Mouse (Mus musculus) heart, embryonic 15.5 days (tissue): ENCODE measurements around the gene Dapk1. TPM values are rescaled to one million over a fixed set of nuclear protein-coding genes. Genes with fewer than 3 reads are reported as not detected.

Source experiments
- ATAC-seq: fragments of 200-750 bp; cut with Nextera tagmentation; replicated peaks from 2 replicates; pipeline ENCODE4 v1.8.0; 2017; ENCODE audit warnings: low read depth, moderate TSS enrichment; ENCODE audit not compliant: insufficient number of reproducible peaks, insufficient read depth, low FRiP score
- H3K27ac ChIP-seq: fragments of 300-500 bp; sonication (generic); 2 replicates; pipeline ENCODE4 v1.5.1; 2015; ENCODE audit warnings: mild to moderate bottlenecking, inconsistent platforms
- H3K27me3 ChIP-seq: fragments of 300-500 bp; sonication (generic); 2 replicates; pipeline ENCODE4 v1.6.1; 2015; ENCODE audit warnings: inconsistent platforms
- H3K36me3 ChIP-seq: fragments of 300-500 bp; sonication (generic); 2 replicates; pipeline ENCODE4 v1.6.1; 2015; ENCODE audit warnings: mild to moderate bottlenecking, inconsistent platforms
- H3K4me1 ChIP-seq: fragments of 300-500 bp; sonication (generic); replicated peaks from 2 replicates; pipeline ENCODE4 v1.6.1; 2015; ENCODE audit warnings: inconsistent platforms
- H3K4me2 ChIP-seq: fragments of 300-500 bp; sonication (generic); 2 replicates; pipeline ENCODE4 v1.6.1; 2015; ENCODE audit warnings: inconsistent platforms, mild to moderate bottlenecking, moderate library complexity
- H3K4me3 ChIP-seq: fragments of 300-500 bp; sonication (generic); 2 replicates; pipeline ENCODE4 v1.5.1; 2015; ENCODE audit warnings: mild to moderate bottlenecking, inconsistent platforms
- H3K9ac ChIP-seq: fragments of 300-500 bp; sonication (generic); 2 replicates; pipeline ENCODE4 v1.6.1; 2015; ENCODE audit warnings: mild to moderate bottlenecking, inconsistent platforms
- H3K9me3 ChIP-seq: fragments of 300-500 bp; sonication (generic); replicated peaks from 2 replicates; pipeline ENCODE4 v1.6.1; 2016; ENCODE audit warnings: inconsistent platforms
- WGBS: fragments of 180-500 bp; shearing (Covaris S2); methylation state at CpG from one replicate; pipeline ENCODE4 v1.1.7; 2015; ENCODE audit warnings: mixed read lengths; 5-methylcytosine and 5-hydroxymethylcytosine counted together
- polyA plus RNA-seq: library from polyadenylated mRNA; unstranded; fragments of >200 nt; fragmentation: Nextera tagmentation; extraction: Ambion mirVana; gene quantifications from 2 replicates; pipeline ENCODE4 v1.2.1, GENCODE M21; 2015

Dapk1 gene
- polyA plus RNA-seq, 1 experiment from 2014 or later = 7.6 TPM

DNA sequence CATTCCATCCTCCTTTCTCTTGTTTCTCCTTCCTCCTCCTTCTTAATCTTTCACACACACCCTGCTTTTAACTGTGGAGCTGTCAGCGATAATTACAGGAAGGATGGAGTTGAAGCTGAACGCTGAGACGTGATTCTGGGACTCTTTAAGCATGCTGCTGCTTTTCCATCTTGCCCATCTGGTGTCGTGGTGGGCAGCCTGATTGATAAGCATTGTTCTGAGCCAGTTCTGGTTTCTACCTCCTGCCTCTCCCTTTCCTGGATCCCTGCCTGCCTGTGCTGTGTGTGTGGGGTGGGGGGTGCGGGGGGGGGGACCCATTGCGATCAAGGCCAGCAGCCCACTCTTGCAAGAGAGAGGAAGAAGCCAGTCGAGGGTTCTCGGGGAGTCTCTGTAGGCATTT is 95.0 kb downstream of the Dapk1 start:
- Histone ChIP-seq H3K27me3 (no peaks in the 10 kb centered on the region), H3K4me1 (peaks cover 3% of the 10 kb centered on the region; the same call in 1 of the 2 replicates), H3K27ac (no peak overlapping the region), H3K4me2 (no peak overlapping the region), H3K9me3 (no peaks in the 10 kb centered on the region), H3K9ac (no peak overlapping the region), H3K4me3 (no peak overlapping the region), H3K36me3 (no peaks in the 10 kb centered on the region)
- 54% methylated on average over 8 of the region's 8 CpGs for WGBS
- no peak for ATAC-seq

DNA sequence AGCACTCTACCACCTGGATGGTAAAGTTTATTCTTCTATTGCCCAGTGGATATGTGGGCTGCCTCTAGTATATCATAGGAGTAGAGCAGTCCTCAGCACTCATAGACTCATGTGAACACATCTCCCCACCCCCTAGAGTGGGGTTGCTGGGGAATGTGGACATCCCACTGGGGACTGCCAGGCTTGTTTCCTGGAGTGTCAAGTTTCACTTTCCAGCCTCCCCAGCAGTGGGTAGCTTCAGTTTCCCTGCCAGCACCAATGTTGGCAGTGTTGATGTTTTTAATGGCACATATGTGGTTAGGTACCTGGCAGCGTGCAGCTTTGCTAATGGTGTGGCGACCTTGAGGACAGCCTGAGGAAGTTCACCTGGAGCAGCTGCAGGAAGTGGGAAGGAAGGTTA is 96.3 kb downstream of the Dapk1 start:
- Histone ChIP-seq H3K27me3 (no peaks in the 10 kb centered on the region), H3K27ac (no peak overlapping the region), H3K9me3 (no peaks in the 10 kb centered on the region), H3K4me1 (peaks cover 3% of the 10 kb centered on the region; the same call in 1 of the 2 replicates), H3K36me3 (no peaks in the 10 kb centered on the region), H3K9ac (no peak overlapping the region), H3K4me2 (no peak overlapping the region), H3K4me3 (no peak overlapping the region)
- no peak for ATAC-seq
- WGBS = 74% methylated on average over 2 of the region's 2 CpGs

- H3K27ac ChIP-seq = no peak overlapping the region
- no peaks in the 10 kb centered on the region for H3K36me3 ChIP-seq
- H3K27me3 ChIP-seq = no peaks in the 10 kb centered on the region
- H3K4me2 ChIP-seq = no peak overlapping the region
- whole genome bisulfite sequencing = 81% methylated on average over 12 of the region's 12 CpGs
- peaks cover 2% of the 10 kb centered on the region; the same call in 1 of the 2 replicates for H3K4me1 ChIP-seq
- no peak overlapping the region for H3K9ac ChIP-seq
- H3K9me3 ChIP-seq = no peaks in the 10 kb centered on the region
- H3K4me3 ChIP-seq = no peak overlapping the region
- no peak for ATAC-seq
These were observed 100.0 kb downstream of the Dapk1 start for GRCm38 (mm10) chr13:60701671-60702171.

DNA sequence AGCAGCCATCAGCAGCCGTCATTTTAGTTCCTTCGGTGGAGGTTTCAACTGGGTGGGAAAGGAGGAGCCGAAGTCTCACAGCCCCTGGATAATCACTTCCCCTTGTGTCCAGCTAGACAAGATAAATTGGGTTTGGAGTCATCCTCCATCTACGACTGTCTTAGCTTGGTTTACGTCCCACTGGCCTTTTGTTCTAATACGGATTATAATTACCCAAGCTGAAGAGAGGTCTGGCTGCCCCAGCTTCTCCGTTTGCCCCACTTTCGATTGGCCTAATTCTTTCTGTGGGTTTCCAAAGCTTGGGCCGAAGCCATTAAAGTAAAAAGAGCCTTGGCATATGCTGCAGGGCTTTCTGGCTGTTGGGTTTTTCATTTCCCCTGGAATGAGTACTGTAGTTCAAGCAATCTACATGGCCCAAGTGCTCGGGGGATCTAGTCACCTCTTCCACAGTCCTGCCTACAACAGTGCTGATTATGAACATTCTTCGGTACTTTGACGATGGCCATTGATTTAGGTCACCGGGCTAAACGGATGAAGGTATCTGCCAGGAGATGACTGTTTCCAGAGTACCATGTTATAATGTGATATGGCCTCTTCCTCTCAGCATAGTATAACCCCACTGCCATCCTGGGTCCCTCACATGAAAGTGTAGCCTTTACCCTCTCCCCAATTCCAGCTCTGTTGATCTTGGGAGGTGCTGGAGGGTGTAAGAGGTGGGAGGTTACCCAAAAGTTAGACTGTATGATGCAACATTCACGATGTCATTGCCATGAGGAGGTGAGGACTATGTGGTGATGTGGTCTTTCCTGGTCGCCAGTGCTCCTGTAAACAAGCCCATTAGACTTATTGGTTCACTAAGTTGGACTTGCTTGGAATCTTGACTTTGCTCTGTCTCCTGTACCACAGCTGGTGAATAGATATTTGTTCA is 106.1 kb downstream of the Dapk1 start:
- Histone ChIP-seq H3K9ac (no peak overlapping the region), H3K4me2 (no peak overlapping the region), H3K9me3 (no peaks in the 10 kb centered on the region), H3K4me3 (no peak overlapping the region), H3K27ac (no peak overlapping the region), H3K27me3 (no peaks in the 10 kb centered on the region), H3K36me3 (no peaks in the 10 kb centered on the region), H3K4me1 (0 out of 2 replicates have a peak, but pooled peaks cover 2% of the 10 kb centered on the region)
- 79% methylated on average over 16 of the region's 16 CpGs for WGBS
- no peak for ATAC-seq

- no peaks in the 10 kb centered on the region for H3K36me3 ChIP-seq
- H3K9me3 ChIP-seq = no peaks in the 10 kb centered on the region
- ATAC-seq = no peak
- H3K4me1 ChIP-seq = 0 out of 2 replicates have a peak, but pooled peaks cover 2% of the 10 kb centered on the region
- no peak overlapping the region for H3K9ac ChIP-seq
- 71% methylated on average over 6 of the region's 6 CpGs for WGBS
- H3K4me2 ChIP-seq = no peak overlapping the region
- no peaks in the 10 kb centered on the region for H3K27me3 ChIP-seq
- H3K27ac ChIP-seq = no peak overlapping the region
- no peak overlapping the region for H3K4me3 ChIP-seq
These were observed 107.4 kb downstream of the Dapk1 start for GRCm38 (mm10) chr13:60709136-60709535.

GRCm38 (mm10) chr13:60710963-60711362 is 109.2 kb downstream of the Dapk1 start:
- 0 out of 2 replicates have a peak, but pooled peaks cover 2% of the 10 kb centered on the region for H3K4me1 ChIP-seq
- no peak overlapping the region for H3K9ac ChIP-seq
- H3K4me3 ChIP-seq = no peak overlapping the region
- H3K36me3 ChIP-seq = no peaks in the 10 kb centered on the region
- ATAC-seq = no peak
- H3K27me3 ChIP-seq = no peaks in the 10 kb centered on the region
- no peak overlapping the region for H3K27ac ChIP-seq
- WGBS = 82% methylated on average over 3 of the region's 3 CpGs
- H3K9me3 ChIP-seq = no peaks in the 10 kb centered on the region
- H3K4me2 ChIP-seq = no peak overlapping the region

GRCm38 (mm10) chr13:60713537-60713936 is 111.8 kb downstream of the Dapk1 start:
- ATAC-seq = no peak
- no peaks in the 10 kb centered on the region for H3K9me3 ChIP-seq
- H3K9ac ChIP-seq = no peak overlapping the region
- no peak overlapping the region for H3K4me3 ChIP-seq
- WGBS = 88% methylated on average over 4 of the region's 4 CpGs
- H3K27ac ChIP-seq = no peak overlapping the region
- no peak overlapping the region for H3K4me2 ChIP-seq
- no peaks in the 10 kb centered on the region for H3K27me3 ChIP-seq
- peaks cover 5% of the 10 kb centered on the region; the same call in 1 of the 2 replicates for H3K4me1 ChIP-seq
- no peaks in the 10 kb centered on the region for H3K36me3 ChIP-seq

GRCm38 (mm10) chr13:60716107-60716506 is 114.4 kb downstream of the Dapk1 start:
- WGBS = 50% methylated on average over 3 of the region's 3 CpGs
- H3K9ac ChIP-seq = no peak overlapping the region
- no peak overlapping the region for H3K4me3 ChIP-seq
- H3K9me3 ChIP-seq = no peaks in the 10 kb centered on the region
- H3K4me1 ChIP-seq = peaks cover 5% of the 10 kb centered on the region; the same call in 1 of the 2 replicates
- H3K27me3 ChIP-seq = no peaks in the 10 kb centered on the region
- no peaks in the 10 kb centered on the region; the same call in 1 of the 2 replicates for H3K36me3 ChIP-seq
- no peak overlapping the region for H3K4me2 ChIP-seq
- H3K27ac ChIP-seq = no peak overlapping the region
- no peak for ATAC-seq

GRCm38 (mm10) chr13:60717421-60717820 is 115.7 kb downstream of the Dapk1 start:
- 64% methylated on average over 10 of the region's 10 CpGs for WGBS
- H3K4me3 ChIP-seq = no peak overlapping the region

DNA sequence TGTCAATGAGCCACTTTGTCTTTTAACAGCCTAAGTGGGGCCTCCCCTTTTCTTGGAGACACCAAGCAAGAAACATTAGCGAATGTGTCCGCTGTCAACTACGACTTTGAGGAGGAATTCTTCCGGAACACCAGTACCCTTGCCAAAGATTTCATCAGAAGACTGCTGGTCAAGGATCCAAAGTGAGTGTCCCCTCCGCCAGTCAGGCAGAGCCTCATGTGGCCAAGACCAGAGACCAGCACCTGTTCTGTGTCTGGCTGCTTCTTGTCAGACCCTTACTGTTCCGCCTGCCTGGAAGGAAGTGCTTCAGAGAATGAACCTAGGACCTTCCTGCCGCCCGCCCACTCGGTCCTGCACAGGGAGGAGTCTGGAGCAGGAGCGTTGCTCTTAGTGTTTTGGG is 117.8 kb downstream of the Dapk1 start:
- H3K9ac ChIP-seq = no peak overlapping the region
- no peaks in the 10 kb centered on the region for H3K27me3 ChIP-seq
- 76% methylated on average over 10 of the region's 10 CpGs for WGBS
- peaks cover 12% of the 10 kb centered on the region for H3K4me1 ChIP-seq
- no peak overlapping the region for H3K27ac ChIP-seq
- H3K36me3 ChIP-seq = no peaks in the 10 kb centered on the region; the same call in 1 of the 2 replicates
- H3K9me3 ChIP-seq = no peaks in the 10 kb centered on the region
- H3K4me3 ChIP-seq = no peak overlapping the region
- no peak overlapping the region for H3K4me2 ChIP-seq
- ATAC-seq = no peak

More at GRCm38 (mm10) chr13:60717421-60717820, 115.7 kb downstream of the Dapk1 start:
- Histone ChIP-seq H3K27me3 (no peaks in the 10 kb centered on the region), H3K27ac (no peak overlapping the region), H3K4me1 (peaks cover 6% of the 10 kb centered on the region; the same call in 1 of the 2 replicates), H3K9ac (no peak overlapping the region), H3K4me2 (no peak overlapping the region), H3K9me3 (no peaks in the 10 kb centered on the region), H3K36me3 (no peaks in the 10 kb centered on the region; the same call in 1 of the 2 replicates)
- no peak for ATAC-seq

DNA sequence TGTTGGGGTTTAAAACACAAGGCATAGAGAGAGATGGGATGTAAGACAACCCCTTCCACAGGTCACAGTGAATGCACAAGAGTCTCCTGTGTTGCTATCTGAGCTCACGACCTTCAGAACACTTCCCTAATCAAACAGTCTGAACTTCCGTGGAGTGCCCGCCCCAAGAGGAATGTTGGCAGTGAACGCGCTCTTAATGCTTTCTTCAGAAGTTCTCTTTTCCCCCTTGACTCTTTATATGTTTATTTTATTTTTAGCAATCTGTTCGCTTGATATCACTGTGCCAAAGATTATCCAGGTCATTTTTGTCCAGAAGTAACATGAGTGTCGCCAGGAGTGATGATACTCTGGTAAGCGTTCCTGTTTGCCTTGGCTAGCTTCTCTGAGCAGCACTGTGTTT is 121.0 kb downstream of the Dapk1 start:
- H3K4me3 ChIP-seq = no peak overlapping the region
- H3K9ac ChIP-seq = no peak overlapping the region
- peaks cover 7% of the 10 kb centered on the region; the same call in 1 of the 2 replicates for H3K36me3 ChIP-seq
- H3K9me3 ChIP-seq = no peaks in the 10 kb centered on the region
- no peaks in the 10 kb centered on the region for H3K27me3 ChIP-seq
- H3K27ac ChIP-seq = peak overlapping the region; percentile 25
- no peak for ATAC-seq
- H3K4me2 ChIP-seq = no peak overlapping the region
- peaks cover 8% of the 10 kb centered on the region for H3K4me1 ChIP-seq
- WGBS = 28% methylated on average over 8 of the region's 8 CpGs
